Mouse (Mus musculus): Measurements from ENCODE around the gene Smim4.

DNA sequence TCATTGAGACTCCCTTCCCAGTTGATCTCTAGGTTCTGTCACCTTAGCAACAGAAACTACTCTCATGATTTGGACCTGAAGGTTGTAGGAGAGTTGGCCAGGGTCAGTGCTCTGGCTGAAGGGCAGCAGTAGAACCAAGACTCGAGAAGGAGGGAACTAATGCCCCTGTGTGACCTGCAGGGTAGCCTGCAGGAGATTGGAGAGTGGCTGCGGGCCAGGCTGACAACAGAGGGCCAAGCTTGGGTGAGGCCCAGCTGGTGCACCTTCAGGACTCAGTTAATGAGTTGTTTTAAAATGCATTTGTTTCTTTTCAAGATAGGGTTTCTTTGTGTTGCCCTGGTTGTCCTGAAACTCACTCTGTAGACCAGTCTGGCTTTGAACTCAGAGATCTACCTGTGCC, 36.3 kb upstream of the Smim4 start:
- no peak for TF ChIP-seq CTCF (IDR thresholded peaks at IDR 0.05)
- no peak for TF ChIP-seq EP300 (IDR thresholded peaks at IDR 0.05)
